Mouse (Mus musculus) spleen, postnatal 14 days (tissue): ENCODE results near the gene Trpd52l3.
A peak's percentile ranks its signal among the peaks of the same experiment; 100 is the strongest.

Experiments used
- DNase-seq, 2 experiments: peaks; one replicate each; pipeline ENCODE4 v3.0.0; 2021 to 2022; ENCODE audit warnings: low spot score in 2 of 2

Trpd52l3 gene

DNA sequence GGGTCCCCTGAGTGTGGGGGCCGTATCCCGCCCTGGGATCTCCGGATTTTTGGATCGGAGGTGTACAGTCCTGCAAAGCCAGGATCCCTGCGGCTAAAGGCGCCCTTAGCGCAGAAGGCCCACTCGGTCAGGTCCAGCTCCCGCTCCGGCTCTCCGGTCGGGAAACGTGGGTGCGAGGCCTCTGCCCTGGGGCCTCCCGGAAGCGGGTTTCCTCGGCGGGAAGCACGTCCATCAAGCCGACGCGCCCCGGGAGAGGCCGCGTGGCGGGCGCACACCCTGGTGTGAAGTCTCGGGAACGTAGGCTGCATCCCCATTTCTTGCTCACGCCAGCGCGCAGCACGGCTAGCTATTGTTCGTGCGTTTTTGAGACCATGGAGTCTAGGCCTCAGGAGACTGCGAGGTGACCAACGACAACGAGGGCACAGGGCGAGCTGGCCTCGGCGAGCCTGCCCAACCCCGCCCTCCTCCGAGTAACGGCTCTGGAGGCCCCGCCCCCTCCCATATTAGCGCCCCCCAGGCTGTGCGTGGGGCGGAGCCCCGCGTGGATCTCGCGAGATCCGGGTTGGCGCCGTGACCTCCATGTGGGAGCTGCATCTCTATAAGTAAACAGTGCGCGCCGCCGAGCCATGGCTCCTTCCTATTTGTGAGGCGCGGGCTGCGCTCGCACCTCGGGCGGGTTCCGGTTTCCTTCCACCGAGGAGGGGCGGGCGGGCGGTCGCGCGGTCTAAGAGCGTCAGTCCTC, 26.5 kb downstream of the Trpd52l3 start, which contains the start of gene Uhrf2:
Gene Uhrf2 (plus strand): TSS at position 620 of the 742 bp plus-strand sequence.
- DNase-seq, result peak; percentile 94 to 96

GRCm38 (mm10) chr19:30030636-30031467, 27.3 kb downstream of the Trpd52l3 start:
- DNase-seq, result peak in 1 of 2 experiments; percentile 4

DNA sequence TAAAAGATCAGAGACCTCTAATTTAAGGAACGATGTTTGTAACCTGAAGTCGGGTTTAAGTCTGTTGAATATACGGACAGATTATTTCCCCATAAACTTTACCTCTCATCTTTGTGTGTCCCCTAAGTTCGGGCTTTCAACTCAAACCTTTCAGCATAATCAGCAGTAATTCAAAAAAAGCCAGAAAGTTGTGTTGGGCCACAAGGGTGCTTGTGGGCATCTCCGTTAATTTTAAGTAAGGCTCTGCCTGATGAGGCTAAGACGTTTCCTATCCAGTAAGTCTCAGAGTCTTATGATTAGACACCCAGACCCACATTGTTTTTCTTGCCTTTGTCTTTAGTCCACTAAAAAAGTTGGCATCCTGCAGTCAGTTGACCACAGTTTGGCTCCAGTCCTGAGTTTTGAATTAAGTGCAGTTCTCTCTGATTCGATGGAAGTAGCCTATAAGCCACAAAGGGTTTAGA, 27.9 kb downstream of the Trpd52l3 start:
- DNase-seq, result no peak

GRCm38 (mm10) chr19:30032206-30032605, 28.6 kb downstream of the Trpd52l3 start:
- DNase-seq, result no peak

DNA sequence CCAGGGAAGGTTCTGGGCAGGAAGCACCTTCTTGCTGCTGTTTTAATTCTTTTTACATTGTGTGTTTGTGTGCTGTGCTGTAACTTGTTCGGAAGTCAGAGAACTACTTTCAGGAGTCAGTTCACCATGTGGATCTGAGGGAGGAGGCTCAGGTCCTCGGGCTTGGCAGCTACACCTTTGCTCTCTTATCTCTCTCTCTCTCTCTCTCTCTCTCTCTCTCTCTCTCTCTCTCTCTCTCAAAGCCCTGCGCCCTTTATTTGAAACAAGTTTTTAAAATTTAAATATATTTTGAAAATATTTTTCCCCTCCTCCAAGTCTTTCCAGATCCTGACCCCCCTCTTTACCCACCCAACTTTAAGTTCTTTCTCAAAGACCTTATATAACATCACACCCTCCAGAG, 31.8 kb downstream of the Trpd52l3 start:
- no peak for DNase-seq

DNA sequence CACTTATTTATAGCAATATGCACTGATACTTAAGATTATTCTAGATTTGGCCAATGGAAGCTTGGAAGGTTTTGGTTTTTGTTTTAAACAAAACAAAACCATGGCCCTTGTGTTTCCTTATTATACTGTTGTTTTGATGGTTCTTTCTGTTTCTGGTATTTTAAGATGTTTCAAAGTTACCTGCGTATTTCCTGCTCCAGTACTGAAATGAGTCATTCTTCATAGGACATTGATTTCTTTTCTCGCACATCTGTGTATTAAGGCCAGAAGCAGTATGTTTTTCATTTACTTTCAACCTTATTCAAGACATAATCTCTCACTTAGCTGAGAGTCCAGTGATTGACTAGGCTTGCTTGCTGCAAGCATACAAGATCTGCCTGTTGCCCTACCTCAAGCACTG, 40.1 kb downstream of the Trpd52l3 start:
- DNase-seq, result no peak

DNA sequence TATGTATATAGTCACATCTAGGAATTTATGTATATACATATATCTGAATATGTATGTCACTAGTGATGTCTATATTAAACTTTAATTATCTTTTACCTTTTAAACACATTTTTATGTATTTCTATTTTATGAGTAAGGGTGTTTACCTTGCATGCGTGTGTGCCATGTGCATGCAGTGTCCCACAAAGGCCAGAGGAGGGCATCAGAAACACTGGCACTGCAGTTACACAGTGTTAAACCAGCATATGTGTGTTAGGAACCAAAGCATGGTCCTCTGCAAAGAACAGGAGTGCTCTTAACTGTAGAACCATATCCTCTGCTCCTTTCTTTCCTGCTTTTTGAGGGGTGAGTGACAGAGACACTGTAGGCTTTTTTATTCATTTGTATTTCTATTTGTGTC, 41.0 kb downstream of the Trpd52l3 start:
- DNase-seq, result no peak

GRCm38 (mm10) chr19:30045857-30046256, 42.3 kb downstream of the Trpd52l3 start:
- DNase-seq, result peak in 1 of 2 experiments; percentile 31

- DNase-seq, result no peak
Measured at GRCm38 (mm10) chr19:30050584-30050983, 47.0 kb downstream of the Trpd52l3 start.

DNA sequence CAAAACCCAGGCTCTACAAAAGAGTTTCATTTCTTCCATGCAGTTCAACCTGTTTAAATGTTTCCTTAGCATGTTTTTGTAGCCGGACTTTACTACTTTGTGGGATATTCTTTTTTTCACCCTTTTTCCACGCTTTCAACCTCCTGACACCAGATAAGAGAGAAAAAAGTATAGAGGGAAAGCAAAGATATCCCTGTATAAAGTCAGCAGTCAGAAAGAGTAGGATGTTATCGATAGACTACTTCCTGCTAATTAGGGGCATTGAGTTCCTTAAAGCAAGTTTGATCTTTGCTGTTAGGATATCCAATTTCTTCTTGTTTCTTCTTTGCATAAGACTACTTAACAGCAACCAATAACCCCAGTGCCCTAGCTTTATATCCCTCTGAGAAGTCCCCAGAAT, 47.9 kb downstream of the Trpd52l3 start:
- DNase-seq, result no peak

- no peak for DNase-seq
Measured at GRCm38 (mm10) chr19:30054218-30054617, 50.6 kb downstream of the Trpd52l3 start.
